Mouse (Mus musculus) thymus, postnatal 25 days (tissue): ENCODE results near the gene Timm13.

Experiments used
- DNase-seq: peaks from one replicate; pipeline ENCODE4 v3.0.0; 2022

The Timm13 gene

DNA sequence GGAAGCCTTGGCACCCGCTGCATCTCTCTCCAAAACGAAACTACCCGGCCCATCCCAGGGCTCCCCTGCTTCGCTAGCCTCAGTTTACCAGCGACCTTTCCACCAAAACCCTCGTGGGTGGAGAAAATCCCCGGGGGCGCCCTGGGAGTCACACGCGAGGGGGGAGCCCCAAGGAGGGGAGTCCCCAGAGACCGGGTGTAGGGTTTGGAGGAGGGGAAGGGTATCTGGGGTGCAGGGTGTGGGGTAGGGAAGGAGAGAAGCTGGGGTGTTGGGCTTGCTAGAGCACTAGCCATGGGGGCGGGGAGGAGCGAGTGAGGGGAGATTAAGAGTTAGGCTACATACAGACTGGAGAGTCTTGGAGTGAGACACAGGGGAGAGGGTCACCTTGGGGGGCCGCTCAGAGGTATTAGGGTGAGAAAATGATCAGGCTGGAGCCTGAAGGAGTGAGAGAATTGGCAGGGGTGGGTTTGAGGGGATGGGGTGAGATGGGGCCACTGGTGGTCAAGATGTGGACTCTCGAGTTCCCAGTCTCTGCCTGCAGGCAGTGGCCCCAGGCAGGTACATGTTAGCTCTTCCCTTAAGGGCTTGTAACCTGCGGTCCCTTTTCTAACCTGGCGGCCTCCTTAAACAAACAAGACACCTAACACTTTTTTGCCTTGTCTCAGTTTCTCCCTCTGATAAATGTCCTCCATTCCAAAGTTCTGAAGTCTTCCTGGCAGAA, 32.1 kb upstream of the Timm13 start:
- DNase-seq = no peak

DNA sequence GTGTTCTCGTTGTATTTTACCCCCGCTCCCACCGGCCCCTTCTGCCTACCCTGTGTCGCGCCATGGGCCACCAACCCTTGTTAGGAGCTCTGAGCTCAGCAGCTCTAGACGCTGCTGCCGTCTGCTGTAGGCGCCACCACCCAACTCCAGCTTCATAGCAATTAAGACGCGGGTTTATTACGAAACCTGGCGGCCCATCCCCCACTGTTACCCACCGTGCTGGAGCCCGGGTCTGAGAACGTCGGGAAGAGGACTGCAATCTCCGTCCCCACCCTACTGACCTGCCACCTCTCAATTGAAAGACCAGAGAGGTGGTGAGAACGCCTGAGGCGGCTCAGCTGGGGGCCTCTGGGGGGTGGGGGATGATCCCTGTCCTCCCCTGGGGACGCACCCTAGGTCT, 31.4 kb upstream of the Timm13 start:
- no peak for DNase-seq

GRCm38 (mm10) chr10:80931695-80932094, 30.9 kb upstream of the Timm13 start:
- DNase-seq = peak; percentile 48

DNA sequence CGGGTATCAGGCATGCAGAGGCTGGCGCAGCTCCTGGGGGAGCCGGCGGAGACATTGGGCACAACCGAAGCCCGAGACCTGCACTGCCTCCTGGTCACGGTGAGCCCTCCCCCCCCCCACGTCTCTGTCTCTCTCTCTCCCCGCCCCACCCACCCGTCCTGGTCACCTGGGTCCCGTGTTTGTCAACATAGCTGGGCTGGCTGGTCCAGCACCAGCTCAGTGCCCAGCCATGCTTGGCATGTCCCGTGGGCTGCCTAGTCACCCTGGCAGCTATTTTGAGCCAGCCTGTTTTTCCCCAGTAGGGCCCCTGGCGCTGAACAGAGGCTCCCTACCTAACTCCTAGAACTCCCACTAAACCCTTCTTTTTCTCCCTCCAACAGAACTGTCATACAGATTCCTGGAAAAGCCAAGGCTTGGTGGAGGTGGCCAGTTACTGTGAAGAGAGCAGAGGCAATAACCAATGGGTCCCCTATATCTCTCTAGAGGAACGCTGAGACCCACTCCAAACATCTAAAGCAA, 30.4 kb upstream of the Timm13 start:
- no peak for DNase-seq

DNA sequence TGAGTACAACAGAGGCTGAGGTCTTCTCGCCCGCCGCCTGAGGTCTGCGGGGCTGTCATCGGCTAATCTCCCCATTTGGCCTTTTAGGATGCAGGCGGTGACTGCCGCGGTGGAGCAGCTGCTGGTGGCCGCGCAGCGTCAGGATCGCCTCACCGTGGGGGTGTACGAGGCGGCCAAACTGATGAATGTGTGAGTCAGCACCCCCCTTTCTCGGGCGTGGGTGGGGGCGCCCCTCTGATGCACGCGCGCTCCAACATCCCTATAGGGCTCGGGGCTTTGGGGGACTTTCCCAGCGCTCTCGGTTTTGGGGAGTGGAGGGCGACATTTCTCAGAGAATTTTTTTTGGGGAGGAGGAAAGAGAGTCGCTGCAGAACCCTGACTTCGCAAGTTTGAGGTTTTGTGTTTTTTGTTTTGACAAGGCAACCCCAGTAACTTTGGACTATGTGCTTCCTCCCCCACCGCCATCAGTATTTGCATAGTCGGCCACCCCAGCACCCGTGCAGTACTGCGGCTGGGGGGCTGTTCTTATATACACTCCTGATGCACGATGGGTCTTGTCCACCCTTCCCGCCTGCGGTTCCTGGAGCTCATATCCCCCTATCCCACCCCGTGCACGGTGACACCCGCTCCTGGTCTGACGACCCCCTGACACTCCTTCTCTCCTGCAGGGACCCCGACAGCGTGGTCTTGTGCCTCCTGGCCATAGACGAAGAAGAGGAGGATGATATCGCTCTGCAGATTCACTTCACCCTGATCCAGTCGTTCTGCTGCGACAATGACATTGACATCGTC, 29.8 kb upstream of the Timm13 start:
- peak; percentile 50 for DNase-seq

GRCm38 (mm10) chr10:80929299-80930226, 28.8 kb upstream of the Timm13 start, which contains the start of gene Gadd45b:
TSS of gene Gadd45b (plus strand) at chr10:80930073.
- peak; percentile 99 for DNase-seq

GRCm38 (mm10) chr10:80928586-80929298, 28.0 kb upstream of the Timm13 start:
- DNase-seq = peak; percentile 92

DNA sequence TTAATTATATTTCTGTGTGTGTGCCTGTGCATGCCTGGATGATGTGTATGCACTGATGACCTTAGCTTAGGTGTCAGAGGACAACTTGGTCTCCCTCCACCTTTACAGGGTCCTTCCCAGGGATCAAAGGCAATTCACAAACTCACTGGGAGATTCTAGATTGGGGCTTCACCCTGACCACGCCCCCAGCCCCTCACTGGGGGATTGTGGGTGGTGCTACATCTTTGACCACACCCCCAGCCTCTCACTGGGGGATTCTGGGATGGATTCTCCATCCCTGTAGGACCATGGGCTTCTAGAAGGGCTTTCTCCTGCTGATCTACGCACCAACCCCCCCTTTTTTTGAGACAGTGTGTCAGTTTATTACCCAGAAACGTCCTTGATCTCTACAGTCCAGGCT, 24.7 kb upstream of the Timm13 start:
- DNase-seq = no peak

DNA sequence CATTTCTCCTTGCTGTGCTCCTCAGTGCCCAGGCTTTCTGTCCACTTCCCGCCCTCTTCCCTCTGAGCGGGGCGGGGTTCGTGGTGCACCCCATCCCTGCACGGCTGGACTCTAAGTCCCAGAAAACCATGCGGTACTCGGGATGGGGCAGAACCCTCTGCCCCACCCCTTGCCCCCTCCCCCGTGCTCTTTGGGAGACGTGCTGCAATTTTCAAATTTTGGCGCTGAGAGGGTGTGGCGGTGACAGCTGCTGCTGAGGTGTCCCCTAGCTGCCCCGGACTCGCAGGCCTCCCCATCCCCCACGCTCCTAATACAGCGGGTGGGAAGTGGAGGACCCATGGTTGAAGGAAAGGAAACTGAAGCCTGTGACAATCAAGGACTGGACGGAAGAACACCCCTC, 21.2 kb upstream of the Timm13 start:
- no peak for DNase-seq

GRCm38 (mm10) chr10:80917779-80918434, 17.1 kb upstream of the Timm13 start, which contains the start of gene Lmnb2:
TSS of gene Lmnb2 (minus strand) at chr10:80918245.
- DNase-seq = peak; percentile 67

DNA sequence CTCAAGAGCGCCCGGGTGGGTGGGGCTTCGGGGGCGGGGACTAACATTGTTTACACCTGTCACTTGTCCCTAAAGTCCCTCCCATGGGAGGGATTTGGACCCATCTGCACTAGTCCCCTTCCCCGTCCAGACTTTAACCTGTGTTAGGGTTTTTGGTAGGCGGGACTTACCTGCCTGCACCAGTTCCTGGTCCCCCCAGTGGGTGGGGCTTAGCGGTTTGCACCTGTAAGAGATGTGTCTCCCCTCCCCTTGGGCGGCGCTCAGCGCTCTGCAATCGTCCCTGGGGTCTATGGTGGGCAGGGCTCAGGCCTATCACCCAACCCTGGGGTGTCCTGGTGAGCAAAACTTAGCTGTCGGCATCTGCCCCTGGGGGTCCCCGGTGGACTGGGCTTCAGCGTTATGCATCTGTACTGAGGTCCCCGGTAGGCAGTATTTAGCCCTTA, 16.6 kb upstream of the Timm13 start:
- no peak for DNase-seq

GRCm38 (mm10) chr10:80915736-80916135, 15.0 kb upstream of the Timm13 start:
- no peak for DNase-seq

DNA sequence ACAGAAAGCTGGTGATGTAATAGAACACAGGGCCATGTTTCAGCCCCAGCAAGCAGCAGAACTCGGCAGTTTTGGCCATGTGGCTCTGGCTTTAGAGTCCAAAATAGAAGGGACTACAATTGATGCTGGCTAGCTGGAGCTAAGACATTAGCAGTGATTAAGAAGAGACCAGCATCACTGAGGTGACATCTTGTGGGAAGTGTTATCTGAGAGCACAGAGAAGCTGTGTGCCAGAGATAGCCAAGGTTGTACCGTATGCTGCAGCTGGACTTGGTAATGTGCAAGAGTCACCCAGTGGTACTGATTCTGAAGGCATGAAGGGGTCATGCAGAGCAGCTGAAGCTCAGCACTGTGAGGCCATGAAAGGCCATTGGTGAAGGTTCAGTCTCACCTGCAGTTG, 14.5 kb upstream of the Timm13 start:
- DNase-seq = no peak

- DNase-seq = peak; percentile 61
Observed at GRCm38 (mm10) chr10:80914253-80914656, 13.5 kb upstream of the Timm13 start.

DNA sequence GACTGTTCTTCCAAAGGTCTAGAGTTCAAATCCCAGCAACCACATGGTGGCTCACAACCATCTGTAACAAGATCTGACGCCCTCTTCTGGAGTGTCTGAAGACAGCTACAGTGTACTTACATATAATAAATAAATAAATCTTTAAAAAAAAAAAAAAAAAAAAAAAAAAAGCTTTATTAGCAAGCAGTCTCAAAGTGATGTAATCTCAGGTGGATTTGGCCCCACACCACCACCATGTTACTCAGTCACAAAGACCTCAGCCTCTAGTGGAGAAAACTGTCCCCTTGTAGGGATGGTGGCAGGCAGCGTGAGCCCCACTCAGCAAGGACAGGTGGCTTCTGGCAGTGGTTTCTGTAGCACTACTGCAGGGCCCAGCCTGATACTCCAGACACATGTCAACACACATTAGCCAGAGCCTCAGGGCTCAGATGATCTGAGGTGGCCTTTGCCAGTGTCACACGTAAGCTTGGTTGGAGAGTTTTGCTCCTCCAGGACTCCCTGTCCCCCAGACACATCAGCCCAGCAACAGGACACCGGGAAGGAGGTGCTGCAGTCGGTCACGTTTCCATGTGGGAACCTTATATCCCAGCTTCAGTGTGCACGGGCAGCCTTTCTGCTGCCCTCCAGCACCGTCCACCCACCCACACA, 12.7 kb upstream of the Timm13 start:
- no peak for DNase-seq

- no peak for DNase-seq
Observed at GRCm38 (mm10) chr10:80911891-80912290, 11.1 kb upstream of the Timm13 start.

- DNase-seq = no peak
Observed at GRCm38 (mm10) chr10:80911354-80911753, 10.6 kb upstream of the Timm13 start.

DNA sequence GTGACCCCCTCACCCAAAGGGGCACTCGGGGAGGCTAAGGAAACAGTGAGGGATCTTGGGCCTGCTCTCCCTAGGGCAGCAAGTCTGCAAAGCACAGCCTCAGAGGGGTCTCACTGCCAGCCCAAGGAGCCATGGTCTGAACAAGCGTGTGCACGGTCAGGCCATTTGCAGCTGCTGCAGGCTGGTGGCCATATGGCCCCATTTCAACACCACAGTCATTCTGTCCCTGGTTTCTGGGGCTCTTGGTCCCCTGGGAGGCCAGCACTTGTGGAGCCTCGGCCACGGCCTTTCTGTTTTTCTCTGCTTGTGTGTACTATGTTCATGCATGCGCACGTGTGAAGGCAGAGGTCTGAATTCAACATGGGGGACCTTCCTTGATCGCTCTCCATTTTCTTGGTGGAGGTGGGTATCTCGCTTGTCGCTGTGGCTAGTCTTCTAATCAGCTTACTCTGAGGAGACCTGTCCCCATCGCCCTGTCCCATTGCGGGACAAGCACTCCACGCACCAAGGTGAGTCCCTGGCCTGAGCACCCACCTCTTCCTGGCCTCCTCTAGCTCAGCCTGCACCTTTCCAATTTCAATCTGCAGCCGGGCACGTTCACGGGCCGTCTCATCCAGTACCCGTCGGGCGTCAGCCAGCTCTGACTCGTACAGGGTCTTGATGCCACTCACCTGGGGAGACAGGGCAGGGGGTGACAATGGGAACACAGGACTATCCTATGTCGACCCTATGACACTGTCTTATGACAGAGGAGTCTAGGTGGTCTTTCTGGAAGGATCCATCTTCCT, 8.8 kb upstream of the Timm13 start:
- DNase-seq = no peak

DNA sequence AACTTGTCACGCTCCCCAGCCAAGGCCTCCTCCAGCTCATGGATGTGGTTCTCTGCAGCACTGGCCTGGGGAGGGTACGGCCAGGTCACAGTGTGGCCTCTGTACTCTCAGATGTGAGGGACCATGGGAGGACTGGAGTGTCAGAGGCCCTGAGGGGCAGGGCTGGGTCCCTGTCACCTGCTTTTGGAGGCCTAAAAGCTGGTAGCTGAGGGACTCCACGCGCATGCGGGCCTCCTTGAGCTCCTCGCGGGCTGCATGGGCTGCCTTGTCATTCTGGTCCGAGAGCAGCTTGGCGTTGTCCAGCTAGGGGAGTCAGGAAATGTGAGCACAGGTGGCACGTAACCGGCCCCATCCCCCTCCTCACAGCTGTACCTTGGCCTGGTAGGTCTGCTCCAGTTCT, 3.9 kb upstream of the Timm13 start:
- DNase-seq = no peak
